Mouse (Mus musculus) stomach, embryonic 15.5 days (tissue): Measurements from ENCODE around the gene Cabp1. TPM values are rescaled to one million over a fixed set of nuclear protein-coding genes. Genes with fewer than 3 reads are reported as not detected.
"Not testable (repeated sequence)": the region's sequence is repeated elsewhere in the genome, so short reads cannot be mapped to it uniquely, and the experiment has no call there.

Experiments
- ATAC-seq: fragments of 200-750 bp; cut with Nextera tagmentation; 2 replicates; pipeline ENCODE4 v1.8.0; 2017; ENCODE audit warnings: low read depth, moderate number of reproducible peaks, moderate TSS enrichment; ENCODE audit not compliant: insufficient read depth, low FRiP score
- H3K27ac ChIP-seq: fragments of 300-500 bp; sonication (generic); 2 replicates; pipeline ENCODE4 v1.5.1; 2015; ENCODE audit warnings: mild to moderate bottlenecking, inconsistent platforms
- H3K27me3 ChIP-seq: fragments of 300-500 bp; sonication (generic); replicated peaks from 2 replicates; pipeline ENCODE4 v1.6.1; 2015; ENCODE audit warnings: inconsistent platforms
- H3K36me3 ChIP-seq: fragments of 300-500 bp; sonication (generic); 2 replicates; pipeline ENCODE4 v1.6.1; 2015; ENCODE audit warnings: inconsistent platforms
- H3K4me1 ChIP-seq: fragments of 300-500 bp; sonication (generic); 2 replicates; pipeline ENCODE4 v1.6.1; 2015; ENCODE audit warnings: inconsistent platforms
- H3K4me2 ChIP-seq: fragments of 300-500 bp; sonication (generic); 2 replicates; pipeline ENCODE4 v1.6.1; 2015; ENCODE audit warnings: mild to moderate bottlenecking, inconsistent platforms
- H3K4me3 ChIP-seq: fragments of 300-500 bp; sonication (generic); replicated peaks from 2 replicates; pipeline ENCODE4 v1.5.1; 2015; ENCODE audit warnings: inconsistent platforms
- H3K9ac ChIP-seq: fragments of 300-500 bp; sonication (generic); 2 replicates; pipeline ENCODE4 v1.6.1; 2015; ENCODE audit warnings: inconsistent platforms
- H3K9me3 ChIP-seq: fragments of 300-500 bp; sonication (generic); 2 replicates; pipeline ENCODE4 v1.6.1; 2016; ENCODE audit warnings: inconsistent platforms
- WGBS: fragments of 180-500 bp; shearing (Covaris S2); methylation state at CpG from one replicate; pipeline ENCODE4 v1.1.7; 2015; 5-methylcytosine and 5-hydroxymethylcytosine counted together
- polyA plus RNA-seq: library from polyadenylated mRNA; unstranded; fragments of >200 nt; fragmentation: Nextera tagmentation; extraction: Ambion mirVana; gene quantifications from 2 replicates; pipeline ENCODE4 v1.2.1, GENCODE M21; 2015

Gene Cabp1
- polyA plus RNA-seq, 1 experiment from 2014 or later: 1.6 TPM

DNA sequence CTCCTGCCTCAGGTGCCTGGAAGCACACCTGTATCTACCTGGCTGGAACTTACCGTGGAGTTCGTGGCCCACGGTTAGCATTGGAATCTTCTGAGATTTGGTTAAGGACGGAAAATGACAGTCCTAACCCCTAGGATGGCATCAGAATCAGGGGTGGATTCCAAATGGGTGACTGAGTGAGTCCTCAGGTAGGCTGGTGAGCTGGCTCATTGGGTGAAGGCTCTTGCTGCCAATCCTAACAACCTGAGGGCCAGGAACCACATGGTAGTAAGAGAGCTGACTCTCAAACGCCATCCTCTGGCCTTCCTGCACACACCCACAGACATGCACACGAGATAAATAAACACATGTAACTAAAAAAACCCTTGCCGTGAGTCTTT lies 27.4 kb downstream of the Cabp1 start:
- H3K36me3 ChIP-seq: no peaks in the 10 kb centered on the region
- no peak for ATAC-seq
- no peaks in the 10 kb centered on the region for H3K27me3 ChIP-seq
- WGBS: 77% methylated on average over 7 of the region's 7 CpGs
- H3K4me3 ChIP-seq: no peak overlapping the region
- H3K4me1 ChIP-seq: peaks cover 34% of the 10 kb centered on the region
- no peak overlapping the region for H3K9ac ChIP-seq
- H3K4me2 ChIP-seq: no peak overlapping the region
- peak overlapping the region; percentile 73 for H3K27ac ChIP-seq
- H3K9me3 ChIP-seq: no peaks in the 10 kb centered on the region

DNA sequence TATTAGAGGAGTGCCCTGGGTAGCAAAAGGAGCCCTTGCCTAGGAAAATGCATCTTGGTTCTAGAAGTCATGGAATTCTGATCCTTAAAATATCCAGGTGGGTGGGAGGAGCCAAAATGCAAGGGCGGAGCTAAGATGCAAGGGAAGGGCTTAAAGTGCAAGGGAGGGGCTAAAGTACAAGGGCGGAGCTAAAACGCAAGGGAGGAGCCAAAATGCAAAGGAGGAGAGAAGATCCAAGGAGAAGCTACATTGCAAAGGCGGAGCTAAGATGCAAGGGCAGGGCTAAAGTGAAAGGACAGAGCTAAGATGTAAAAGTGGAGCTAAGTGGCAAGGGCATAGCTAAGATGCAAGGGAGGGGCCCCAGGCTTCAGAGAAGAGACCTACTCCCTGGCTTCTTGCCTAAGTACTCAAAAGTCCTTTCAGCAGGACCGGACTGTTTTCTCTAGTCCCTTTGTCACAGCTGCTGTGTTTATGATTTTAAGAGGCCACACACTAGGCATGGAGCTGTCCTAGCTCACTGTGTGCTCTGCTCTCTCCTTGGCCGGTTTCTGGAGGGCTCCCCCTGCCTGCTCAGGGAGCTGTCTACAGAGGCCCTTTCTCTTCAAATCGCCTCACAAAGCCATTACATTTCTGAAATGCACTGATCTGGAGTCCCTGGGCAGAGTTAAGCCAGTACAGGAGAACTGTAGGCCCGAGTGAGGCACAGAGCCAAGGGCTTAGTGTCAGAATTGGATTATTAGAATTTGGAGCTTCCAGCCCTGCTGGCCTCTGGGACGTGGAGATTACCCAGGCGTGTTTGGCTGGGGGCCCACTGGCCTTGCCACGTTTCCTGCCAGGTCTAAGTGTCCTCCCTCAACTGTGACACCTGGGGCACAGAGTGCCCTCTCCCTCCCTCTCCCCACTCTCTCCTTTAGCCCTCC lies 28.0 kb downstream of the Cabp1 start:
- no peak overlapping the region for H3K9ac ChIP-seq
- 37% methylated on average over 11 of the region's 11 CpGs for WGBS
- H3K4me2 ChIP-seq: no peak overlapping the region
- ATAC-seq: peak; percentile 33; the same call in 1 of the 2 replicates
- H3K27ac ChIP-seq: peak overlapping the region; percentile 73
- no peaks in the 10 kb centered on the region for H3K27me3 ChIP-seq
- no peaks in the 10 kb centered on the region for H3K9me3 ChIP-seq
- peaks cover 37% of the 10 kb centered on the region for H3K4me1 ChIP-seq
- no peaks in the 10 kb centered on the region for H3K36me3 ChIP-seq
- no peak overlapping the region for H3K4me3 ChIP-seq

DNA sequence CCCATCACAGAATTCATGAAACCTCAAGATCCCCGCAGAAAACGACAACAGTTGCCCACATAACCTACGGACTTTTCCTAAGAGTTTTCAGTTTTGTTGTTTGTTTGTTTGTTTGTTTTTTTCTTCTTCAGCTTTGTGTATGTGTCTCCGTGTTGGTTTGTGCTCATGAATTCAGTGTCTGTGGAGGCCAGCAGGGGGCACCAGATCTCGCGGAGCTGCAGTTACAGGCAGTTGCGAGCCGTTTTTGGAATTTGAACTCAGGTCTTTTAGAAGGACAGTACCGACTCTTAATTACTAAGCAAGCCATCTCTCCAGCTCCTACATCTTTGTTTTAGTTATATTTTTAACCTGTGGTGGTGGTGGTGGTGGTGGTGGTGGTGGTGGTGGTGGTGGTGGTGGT lies 28.8 kb downstream of the Cabp1 start:
- Histone ChIP-seq H3K4me3 (no peak overlapping the region), H3K4me2 (no peak overlapping the region), H3K4me1 (peaks cover 37% of the 10 kb centered on the region), H3K36me3 (no peaks in the 10 kb centered on the region), H3K9me3 (no peaks in the 10 kb centered on the region), H3K27ac (no peak overlapping the region), H3K9ac (no peak overlapping the region), H3K27me3 (no peaks in the 10 kb centered on the region)
- 58% methylated on average over 9 of the region's 9 CpGs for WGBS
- no peak for ATAC-seq

DNA sequence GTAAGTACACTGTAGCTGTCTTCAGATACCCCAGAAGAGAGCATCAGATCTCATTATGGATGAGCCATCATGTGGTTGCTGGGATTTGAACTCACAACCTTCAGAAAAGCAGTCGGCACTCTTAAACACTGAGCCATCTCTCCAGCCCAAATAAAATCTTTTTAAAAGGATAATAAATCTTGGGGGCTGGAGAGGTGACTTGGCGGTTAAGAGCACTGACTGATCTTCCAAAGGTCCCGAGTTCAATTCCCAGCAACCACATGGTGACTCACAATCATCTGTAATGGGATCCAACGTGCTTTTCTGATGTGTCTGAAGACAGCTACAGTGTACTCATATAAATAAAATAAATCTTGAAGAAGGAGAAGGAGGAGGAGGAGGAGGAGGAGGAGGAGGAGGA lies 29.7 kb downstream of the Cabp1 start:
- not testable (repeated sequence) for H3K27ac ChIP-seq, H3K4me2 ChIP-seq, H3K27me3 ChIP-seq, H3K4me3 ChIP-seq, H3K36me3 ChIP-seq, H3K9me3 ChIP-seq, ATAC-seq, H3K9ac ChIP-seq
- WGBS: 65% methylated on average over 4 of the region's 4 CpGs
- H3K4me1 ChIP-seq: peaks cover 37% of the 10 kb centered on the region

DNA sequence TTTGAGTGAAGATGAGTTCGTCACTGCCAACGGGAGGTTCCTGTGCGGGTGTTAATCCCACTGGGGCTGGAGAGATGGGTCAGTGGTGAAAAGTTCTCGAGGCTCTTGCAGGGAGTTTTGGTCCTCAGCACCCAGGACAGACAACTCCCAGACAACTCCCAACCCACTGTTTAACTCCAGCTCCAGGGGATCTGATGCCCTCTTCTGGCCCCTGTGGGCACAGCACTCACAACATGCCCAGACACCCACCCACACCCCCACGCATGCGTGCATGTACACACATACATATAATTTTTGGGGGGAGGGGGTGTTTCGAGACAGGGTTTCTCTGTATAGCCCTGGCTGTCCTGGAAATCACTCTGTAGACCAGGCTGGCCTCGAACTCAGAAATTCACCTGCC lies 30.6 kb downstream of the Cabp1 start:
- Histone ChIP-seq H3K9ac (no peak overlapping the region), H3K9me3 (no peaks in the 10 kb centered on the region)
- 38% methylated on average over 8 of the region's 8 CpGs for WGBS

GRCm38 (mm10) chr5:115161940-115162279 lies 32.3 kb downstream of the Cabp1 start:
- not testable (repeated sequence) for H3K4me2 ChIP-seq, H3K27ac ChIP-seq

More for the DNA sequence above, 30.6 kb downstream of the Cabp1 start:
- H3K4me3 ChIP-seq: no peak overlapping the region
- no peaks in the 10 kb centered on the region for H3K36me3 ChIP-seq
- ATAC-seq: no peak
- H3K27ac ChIP-seq: no peak overlapping the region
- no peaks in the 10 kb centered on the region for H3K27me3 ChIP-seq
- peak overlapping the region; percentile 21; the same call in 1 of the 2 replicates for H3K4me2 ChIP-seq
- peaks cover 35% of the 10 kb centered on the region for H3K4me1 ChIP-seq

DNA sequence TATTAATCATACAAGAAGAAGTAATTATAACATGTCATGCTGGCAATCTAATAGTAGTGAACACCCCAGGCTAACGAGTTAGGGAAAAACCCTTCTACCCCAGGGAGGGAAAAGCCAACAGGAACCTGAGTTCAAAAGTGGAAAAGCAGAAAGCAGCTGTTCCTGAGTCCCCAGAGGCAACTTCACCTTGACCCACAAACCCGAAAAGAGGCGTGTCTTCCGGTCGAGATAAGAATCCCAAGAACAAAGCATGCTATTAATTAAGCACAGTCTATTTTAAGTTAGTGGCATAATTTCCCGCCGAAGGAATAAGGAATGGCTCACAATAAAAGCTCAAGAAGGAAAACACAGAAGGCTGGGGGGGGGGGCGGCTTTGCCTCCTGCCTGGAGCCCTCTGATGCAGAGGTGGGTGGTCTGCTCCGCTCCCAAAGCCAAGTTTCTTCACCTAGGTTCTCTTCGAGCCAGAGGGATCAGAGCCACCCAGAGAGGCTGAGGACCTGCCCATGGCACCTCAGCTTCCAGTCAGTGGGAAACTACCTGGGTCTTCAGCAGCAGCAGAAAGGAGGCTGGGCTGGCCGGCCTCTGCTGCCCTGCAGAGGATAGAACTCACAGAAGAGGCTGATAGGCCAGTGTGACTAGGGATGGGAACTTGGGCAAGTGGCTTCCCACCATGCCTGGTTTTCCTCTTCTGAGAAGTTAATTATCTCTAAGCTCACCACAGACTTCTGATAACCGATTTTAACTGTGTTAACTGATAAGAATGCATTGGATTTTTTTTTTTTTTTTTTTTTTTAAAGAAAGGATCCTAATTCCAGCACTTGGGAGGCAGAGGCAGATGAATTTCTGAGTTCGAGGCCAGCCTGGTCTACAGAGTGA lies 32.9 kb downstream of the Cabp1 start:
- H3K4me1 ChIP-seq: peaks cover 21% of the 10 kb centered on the region
- no peak overlapping the region for H3K4me2 ChIP-seq
- peak overlapping the region; percentile 59 for H3K27ac ChIP-seq
- 40% methylated on average over 13 of the region's 13 CpGs for WGBS
- no peak overlapping the region for H3K9ac ChIP-seq
- H3K9me3 ChIP-seq: no peaks in the 10 kb centered on the region
- no peaks in the 10 kb centered on the region for H3K36me3 ChIP-seq
- no peaks in the 10 kb centered on the region for H3K27me3 ChIP-seq
- no peak for ATAC-seq
- no peak overlapping the region for H3K4me3 ChIP-seq

More at GRCm38 (mm10) chr5:115161940-115162279, 32.3 kb downstream of the Cabp1 start:
- not testable (repeated sequence) for H3K9ac ChIP-seq, H3K4me3 ChIP-seq, H3K9me3 ChIP-seq, ATAC-seq, H3K27me3 ChIP-seq, H3K36me3 ChIP-seq
- H3K4me1 ChIP-seq: peaks cover 25% of the 10 kb centered on the region
- WGBS: 77% methylated on average over 1 of the region's 1 CpGs

GRCm38 (mm10) chr5:115160655-115161054 lies 33.5 kb downstream of the Cabp1 start:
- WGBS: 69% methylated on average over 6 of the region's 6 CpGs
- H3K9ac ChIP-seq: no peak overlapping the region

DNA sequence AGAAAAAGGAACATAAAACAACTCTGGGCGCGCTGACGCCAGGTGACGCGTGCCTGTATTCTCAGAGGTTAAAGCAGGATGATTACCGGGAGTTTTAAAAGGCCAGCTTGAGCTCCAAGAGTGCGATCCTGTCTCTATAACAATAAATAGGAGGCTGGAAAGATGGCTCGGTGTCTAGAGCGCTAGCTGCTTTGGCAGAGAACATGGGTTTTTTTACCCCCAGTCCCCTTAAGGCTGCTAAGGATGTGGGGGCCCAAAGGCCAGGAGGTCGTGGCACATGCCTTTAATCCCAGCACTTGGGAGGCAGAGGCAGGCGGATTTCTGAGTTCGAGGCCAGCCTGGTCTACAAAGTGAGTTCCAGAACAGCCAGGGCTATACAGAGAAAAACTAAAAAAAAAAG lies 35.0 kb downstream of the Cabp1 start:
- ATAC-seq: no peak
- Histone ChIP-seq H3K4me2 (peak overlapping the region; percentile 75), H3K27me3 (no peaks in the 10 kb centered on the region), H3K4me3 (peak overlapping the region; percentile 86), H3K9ac (peak overlapping the region; percentile 53; the same call in 1 of the 2 replicates), H3K9me3 (no peaks in the 10 kb centered on the region), H3K4me1 (peaks cover 35% of the 10 kb centered on the region), H3K36me3 (no peaks in the 10 kb centered on the region), H3K27ac (peak overlapping the region; percentile 97)
- WGBS: 29% methylated on average over 12 of the region's 12 CpGs

More at GRCm38 (mm10) chr5:115160655-115161054, 33.5 kb downstream of the Cabp1 start:
- no peaks in the 10 kb centered on the region for H3K27me3 ChIP-seq
- H3K4me2 ChIP-seq: no peak overlapping the region
- H3K4me3 ChIP-seq: no peak overlapping the region
- no peaks in the 10 kb centered on the region for H3K36me3 ChIP-seq
- no peak for ATAC-seq
- H3K9me3 ChIP-seq: no peaks in the 10 kb centered on the region
- 0 out of 2 replicates have a peak overlapping the region, but pooled peaks have one; percentile 21 for H3K27ac ChIP-seq
- peaks cover 21% of the 10 kb centered on the region for H3K4me1 ChIP-seq

- peaks cover 38% of the 10 kb centered on the region for H3K4me1 ChIP-seq
- under 1% methylated on average over 75 of the region's 78 CpGs for WGBS
Observed at GRCm38 (mm10) chr5:115158040-115158983, 35.9 kb downstream of the Cabp1 start, which contains the start of gene Mlec. Mlec (minus strand) TSS chr5:115158179.

More at GRCm38 (mm10) chr5:115158040-115158983, 35.9 kb downstream of the Cabp1 start, which contains the start of gene Mlec:
- ATAC-seq: peak; percentile 96
- no peaks in the 10 kb centered on the region for H3K9me3 ChIP-seq
- H3K4me2 ChIP-seq: peak within 1 kb of the TSS; percentile 82
- peak within 1 kb of the TSS; percentile 97 for H3K27ac ChIP-seq
- peak within 1 kb of the TSS; percentile 86 for H3K4me3 ChIP-seq
- H3K27me3 ChIP-seq: no peaks in the 10 kb centered on the region
- H3K36me3 ChIP-seq: no peaks in the 10 kb centered on the region
- H3K9ac ChIP-seq: peak within 1 kb of the TSS; percentile 98
